Mouse (Mus musculus): ENCODE results near the gene Pik3c2b.
"Not testable (repeated sequence)": the region's sequence is repeated elsewhere in the genome, so short reads cannot be mapped to it uniquely, and the experiment has no call there.

The Pik3c2b gene

DNA sequence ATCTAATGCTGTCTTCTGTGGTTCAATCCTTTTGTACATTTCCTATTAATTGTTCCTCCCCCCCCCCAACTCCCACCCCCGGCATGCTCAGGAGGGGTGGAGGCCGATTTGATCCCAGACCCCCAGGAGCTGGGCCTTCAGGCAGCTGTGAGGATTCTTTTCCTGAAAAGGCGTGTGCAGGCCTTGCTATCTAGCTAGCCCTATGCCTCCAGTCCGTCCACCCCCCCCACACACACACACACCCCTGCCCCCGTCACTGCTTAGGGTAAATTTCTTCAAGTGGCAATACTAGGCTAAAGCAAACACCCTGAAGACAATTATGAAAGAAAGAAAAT, 12.5 kb upstream of the Pik3c2b start:
- DNase-seq (ENCODE audit: low read depth, low spot score) = no peak

DNA sequence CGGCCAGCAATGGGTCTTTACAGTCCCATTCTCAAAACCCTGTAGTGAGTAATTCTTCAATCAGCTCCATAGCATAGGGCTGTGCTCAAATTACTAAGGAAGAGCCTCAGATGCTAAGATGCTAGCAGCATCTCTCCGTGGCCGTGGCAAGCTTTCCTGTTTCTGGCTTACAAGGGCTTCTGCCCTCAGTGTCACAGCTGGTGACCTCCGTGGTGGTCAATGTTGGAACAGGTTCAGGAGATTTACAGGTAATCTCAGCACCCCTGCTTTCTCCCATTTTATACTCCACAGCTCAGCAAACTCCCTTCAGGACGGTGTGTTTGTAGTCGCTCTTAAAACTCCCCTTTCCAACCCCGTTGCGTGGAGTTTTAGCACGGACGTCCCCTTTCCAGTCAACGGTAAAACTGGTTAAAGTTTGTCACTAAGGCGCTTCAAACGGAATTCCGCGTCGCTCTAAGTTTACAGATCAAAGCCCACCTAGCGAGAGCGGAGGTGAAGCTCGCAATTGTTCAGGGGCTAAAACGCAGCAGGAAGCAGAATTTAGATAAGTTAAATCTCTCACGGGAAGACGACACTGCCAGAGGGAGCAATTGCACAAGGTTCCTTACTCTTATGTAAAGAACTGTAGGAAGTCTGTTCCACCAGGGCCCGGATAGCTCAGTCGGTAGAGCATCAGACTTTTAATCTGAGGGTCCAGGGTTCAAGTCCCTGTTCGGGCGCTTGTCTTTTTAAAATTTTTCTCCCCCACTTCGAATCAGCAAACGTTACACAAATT, 12.0 kb upstream of the Pik3c2b start:
- peak; percentile 97 for DNase-seq (ENCODE audit: low read depth, low spot score)

DNA sequence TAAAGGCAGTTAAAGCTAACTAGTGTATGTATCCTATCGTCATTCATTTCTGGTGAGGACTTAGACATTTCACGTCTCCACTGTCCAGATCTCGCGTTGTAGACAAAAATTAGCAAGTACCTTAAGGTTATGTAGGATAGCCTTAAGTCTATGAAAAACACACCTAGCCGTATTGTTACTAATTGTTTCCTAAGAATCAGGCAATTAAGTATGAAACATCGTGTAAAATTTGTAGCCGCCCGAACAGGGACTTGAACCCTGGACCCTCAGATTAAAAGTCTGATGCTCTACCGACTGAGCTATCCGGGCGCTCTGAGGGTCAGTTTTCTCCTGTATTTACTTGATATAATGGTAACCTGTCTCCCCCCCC, 11.4 kb upstream of the Pik3c2b start:
- DNase-seq (ENCODE audit: low read depth, low spot score) = no peak

DNA sequence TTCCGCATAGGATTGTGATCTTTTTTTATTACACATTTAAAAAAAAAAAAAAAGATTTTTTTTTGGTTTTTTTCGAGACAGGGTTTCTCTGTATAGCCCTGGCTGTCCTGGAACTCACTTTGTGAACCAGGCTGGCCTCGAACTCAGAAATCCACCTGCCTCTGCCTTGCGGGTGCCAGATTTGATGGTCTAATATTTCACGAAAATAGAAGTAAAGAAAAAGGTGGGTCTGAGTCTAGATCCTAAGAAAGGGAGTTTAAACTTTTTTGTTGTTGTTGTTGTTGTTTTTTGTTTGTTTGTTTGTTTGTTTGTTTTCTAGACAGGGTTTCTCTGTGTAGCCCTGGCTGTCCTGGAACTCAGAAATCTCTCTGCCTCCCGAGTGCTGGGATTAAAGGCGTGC, 10.8 kb upstream of the Pik3c2b start:
- not testable (repeated sequence) for DNase-seq (ENCODE audit: low read depth, low spot score)

DNA sequence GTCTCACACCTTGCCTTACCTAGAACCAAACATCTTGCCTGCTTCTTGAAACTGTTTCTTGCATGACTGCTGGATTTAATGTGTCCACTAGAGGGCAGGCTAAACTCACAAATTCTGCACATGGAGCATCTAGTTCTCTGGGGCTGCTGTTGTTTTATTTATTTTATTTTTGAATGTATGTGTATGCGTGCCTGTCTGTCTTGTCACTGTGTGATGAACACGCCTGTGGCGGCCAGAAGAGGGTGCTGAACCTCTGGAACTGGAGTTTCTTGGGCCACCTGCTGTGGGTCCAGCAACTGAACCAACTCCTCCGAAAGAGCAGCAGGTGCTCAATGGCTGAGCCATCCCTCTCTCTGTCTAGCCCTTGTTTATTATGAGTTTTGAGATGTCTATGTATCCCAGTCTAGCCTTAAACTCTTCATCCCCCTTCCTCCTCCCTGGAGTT, 5.9 kb upstream of the Pik3c2b start:
- DNase-seq (ENCODE audit: low read depth, low spot score) = peak; percentile 89

DNA sequence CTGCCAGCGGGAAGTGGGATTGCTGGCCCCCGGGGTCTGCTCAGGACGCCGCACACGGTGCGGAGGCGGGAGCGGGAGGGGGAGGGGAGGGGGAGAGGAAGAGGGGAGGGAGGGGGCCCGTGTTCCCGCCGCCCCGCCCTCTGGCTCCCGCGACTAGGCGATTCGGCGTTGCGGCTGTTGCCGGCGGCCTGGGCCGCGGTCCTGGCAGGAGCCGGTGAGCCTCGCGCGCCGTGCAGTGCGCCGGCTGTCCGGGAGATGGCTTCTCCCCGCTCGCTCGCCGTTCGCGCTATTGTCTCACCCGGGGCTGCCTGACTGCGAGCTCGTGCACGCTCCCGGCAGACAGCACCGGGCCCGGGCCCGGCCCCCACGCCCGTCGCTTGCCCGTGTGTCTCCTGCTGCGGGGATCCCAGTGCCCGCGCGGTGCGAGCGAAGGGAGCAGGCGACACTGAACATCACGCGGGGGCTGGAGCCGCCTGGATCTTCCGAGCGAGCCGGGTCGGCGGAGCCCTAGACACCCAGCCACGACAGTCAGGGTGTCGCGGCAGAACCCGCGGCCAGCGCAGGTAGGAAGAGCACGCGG, 484 bp downstream of the Pik3c2b start:
- no peak for DNase-seq (ENCODE audit: low read depth, low spot score)

DNA sequence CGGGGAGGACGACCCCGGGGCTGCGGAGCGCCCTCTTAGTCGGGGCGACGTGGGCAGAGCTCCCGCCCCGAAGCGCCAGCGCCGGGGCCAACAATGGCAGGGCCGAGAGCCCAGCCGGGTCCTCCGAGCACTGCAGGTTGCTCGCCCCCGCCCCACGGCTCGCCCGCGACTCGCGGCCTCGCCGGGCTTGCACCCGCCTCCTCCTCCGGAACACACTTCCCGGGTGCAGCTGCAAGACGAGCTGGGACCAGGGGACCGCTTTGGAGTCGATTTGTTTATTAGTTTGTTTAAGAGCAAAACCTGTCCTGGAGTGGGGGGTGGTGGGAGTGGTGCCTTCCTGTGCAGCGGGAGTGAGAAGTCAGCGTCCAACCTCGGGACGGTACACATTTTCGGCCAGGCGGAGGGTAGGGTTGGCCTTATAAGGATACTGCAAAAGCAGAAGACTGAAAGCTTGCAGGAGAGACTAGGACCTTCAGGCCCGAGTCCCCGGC, 1.0 kb downstream of the Pik3c2b start:
- no peak for DNase-seq (ENCODE audit: low read depth, low spot score)

DNA sequence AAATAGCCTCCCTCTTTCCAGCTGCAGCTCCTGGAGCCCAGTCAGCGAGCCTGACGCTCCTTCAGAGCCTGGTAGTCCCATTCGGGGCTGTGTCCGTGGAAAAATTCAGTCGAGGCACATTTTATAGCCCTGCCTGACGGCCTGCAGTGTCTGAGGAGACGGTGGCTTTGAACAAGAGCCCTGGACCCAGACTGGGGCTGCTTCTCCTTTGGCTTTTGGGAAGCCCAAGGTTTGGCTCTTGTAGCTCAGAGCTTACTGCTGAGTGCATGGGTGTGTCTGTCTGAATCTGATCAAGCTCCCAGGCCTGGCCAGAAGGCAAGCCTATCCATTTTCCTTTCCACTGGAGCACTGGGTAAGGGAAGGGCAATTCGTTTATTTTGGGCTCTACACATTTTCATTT, 2.1 kb downstream of the Pik3c2b start:
- DNase-seq (ENCODE audit: low read depth, low spot score) = no peak

DNA sequence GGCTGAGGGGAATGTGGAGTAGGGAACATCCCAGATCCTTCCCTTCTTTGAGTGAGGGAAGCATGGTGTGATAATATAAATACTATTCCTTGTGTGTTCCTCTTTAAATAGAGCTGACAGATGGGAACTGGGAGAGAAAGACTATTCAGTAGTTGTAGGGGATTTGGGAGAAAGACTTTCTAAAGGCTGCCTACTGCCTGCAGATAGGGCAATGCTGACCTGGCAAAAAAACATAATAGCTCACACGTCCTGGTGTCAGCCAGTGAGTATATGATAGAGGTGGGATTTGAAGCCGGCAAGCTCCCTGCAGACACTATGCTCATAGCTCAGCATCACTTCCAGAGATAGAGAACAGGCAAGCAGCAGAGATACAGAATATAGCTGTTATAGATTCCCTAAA, 3.2 kb downstream of the Pik3c2b start:
- DNase-seq (ENCODE audit: low read depth, low spot score) = no peak

DNA sequence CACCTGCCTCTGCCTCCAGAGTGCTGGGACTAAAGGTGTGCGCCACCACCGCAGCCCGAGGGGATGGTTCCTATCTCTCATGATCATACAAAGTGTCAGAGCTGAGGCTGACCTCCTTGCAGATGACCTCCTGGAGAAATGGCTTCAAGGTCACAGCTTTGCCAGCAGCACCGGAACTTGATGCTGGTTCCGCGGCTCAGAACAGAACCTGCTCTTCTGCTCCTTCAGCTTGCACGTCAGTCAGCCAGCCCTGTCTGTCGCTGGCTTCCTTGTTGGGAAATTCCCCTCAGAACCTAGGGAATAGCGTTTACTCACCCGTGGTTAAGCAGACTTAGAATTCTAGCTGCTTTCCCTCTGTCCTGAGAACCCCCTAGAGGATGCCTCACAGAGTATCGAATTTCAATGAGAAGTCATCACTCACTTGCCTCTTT, 4.5 kb downstream of the Pik3c2b start:
- DNase-seq (ENCODE audit: low read depth, low spot score) = peak; percentile 75

DNA sequence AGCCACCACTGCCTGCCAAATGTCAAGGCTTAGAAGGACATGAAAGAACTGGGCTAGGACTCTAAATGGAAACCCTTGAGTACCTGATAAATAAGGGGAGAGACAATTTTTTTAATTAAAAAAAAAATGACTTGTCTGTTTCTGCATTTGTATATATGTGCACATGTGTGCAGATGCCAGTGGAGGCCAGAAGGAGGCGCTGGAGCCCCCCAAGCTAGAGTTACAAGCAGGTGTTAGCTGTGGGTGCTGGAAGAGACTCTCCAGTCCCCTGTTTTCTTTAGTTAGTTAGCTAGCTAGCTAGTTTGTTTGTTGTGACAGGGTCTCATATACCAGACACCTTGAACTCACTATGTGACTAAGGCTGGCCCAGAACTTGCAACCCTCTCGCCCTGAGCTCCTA, 6.4 kb downstream of the Pik3c2b start:
- no peak for DNase-seq (ENCODE audit: low read depth, low spot score)

DNA sequence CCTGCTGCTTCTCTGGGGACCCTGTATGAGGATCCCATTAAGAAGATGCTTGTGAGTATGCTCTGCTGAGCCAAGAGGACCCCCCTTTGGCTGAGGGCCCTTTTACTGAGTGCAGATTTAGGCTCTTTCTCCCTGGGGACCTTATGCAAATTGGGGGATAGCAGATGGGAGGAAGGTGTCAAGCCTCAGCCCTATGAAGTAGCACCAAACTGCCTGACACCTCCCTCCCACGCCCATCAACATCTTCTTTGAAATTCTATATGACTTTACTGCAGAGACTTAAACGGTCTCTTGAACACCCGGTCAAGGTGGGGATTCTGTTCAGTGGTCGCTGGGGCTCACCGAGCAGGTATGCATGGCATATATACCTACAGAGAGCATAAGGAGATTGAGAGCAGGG, 7.6 kb downstream of the Pik3c2b start:
- no peak for DNase-seq (ENCODE audit: low read depth, low spot score)

DNA sequence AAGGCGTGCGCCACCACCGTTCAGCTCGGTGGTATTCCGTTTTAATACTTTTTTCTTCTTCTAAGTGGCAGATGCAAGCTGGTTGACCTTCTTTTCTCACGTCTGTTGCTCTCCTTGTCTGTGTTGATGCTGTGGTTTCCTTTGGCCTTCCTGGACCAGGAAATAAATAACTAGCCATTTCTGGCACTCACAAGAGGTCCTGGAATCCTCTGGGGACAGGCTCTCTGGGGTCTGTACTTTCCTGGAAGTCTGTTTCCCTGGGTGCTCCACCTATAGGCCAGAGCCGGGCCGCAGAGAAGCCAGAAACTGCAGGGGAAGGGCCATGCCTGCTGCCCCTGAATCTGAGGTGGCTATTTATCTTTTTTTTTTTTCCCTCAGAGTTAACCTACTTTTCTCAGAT, 8.9 kb downstream of the Pik3c2b start:
- DNase-seq (ENCODE audit: low read depth, low spot score) = no peak

DNA sequence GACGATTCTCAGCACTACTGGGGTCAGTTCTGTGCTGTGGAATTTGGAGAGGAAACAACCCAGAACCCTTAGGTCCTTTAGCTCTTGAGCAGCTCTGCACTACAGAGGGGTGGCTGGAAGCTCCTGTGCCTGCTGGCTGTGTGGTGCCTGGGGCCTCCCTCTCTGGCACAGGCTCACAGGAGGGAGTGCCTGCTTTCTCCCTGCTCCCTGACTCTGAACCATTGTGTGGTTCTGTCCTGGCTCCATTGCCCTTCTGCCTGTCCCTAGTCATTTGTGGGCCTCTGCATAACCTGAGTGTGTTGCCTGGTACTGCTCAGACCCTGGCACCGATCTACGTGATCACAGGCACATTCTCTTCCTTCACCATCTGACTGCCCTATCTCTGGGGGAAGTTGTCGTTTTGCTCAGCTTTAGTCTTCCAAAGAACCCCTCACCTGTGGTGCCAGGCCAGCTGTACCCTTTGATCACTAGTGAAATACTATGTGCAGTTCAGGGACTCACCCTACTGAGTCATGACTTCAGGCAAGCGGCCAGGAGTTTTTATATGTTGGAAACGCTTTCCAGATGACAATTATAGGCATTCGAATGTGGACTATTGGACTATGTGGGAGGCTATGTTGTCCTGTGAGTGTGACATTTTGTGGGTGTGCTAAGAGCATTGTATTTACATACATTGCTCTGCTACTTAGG, 12.0 kb downstream of the Pik3c2b start:
- peak; percentile 80 for DNase-seq (ENCODE audit: low read depth, low spot score)

DNA sequence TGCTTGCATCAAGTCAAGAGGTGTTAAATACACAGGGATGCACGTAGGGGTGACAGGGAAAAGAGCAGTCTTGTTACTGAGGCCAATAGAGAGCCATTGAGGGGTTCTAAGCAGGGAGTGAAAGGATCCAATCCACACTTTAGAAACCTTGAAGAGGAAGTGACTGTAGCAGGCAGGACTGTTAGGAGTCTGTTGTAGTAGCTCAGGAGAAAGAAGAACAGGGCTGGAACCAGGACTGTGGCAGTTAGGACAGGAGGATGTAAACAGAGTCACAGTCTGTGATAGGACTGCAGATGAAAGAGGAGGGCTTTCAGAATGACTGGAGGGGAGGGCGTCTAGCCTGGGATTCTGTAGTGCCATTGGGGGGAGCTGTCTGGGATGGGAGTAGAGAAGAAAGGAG, 14.1 kb downstream of the Pik3c2b start:
- no peak for DNase-seq (ENCODE audit: low read depth, low spot score)

DNA sequence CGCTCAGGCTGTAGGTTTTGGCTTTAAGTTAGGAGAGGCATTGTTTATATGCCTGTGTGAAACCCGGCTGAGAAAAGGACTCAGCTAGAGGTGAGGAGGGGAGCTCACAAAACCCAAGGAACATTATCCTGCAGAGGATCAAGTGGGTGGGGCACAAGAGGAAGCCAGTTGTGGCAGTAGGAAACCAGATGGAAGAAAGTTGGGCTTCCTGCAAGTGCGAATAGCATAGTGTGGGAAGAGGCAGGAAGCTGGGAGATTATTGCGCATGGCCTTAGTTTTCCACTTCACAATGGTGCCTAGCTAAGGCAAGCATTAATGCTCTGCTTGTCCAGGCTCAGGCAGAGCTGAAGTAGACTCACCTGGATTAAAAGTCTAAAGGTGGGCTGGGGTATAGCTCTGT, 15.2 kb downstream of the Pik3c2b start:
- DNase-seq (ENCODE audit: low read depth, low spot score) = no peak

DNA sequence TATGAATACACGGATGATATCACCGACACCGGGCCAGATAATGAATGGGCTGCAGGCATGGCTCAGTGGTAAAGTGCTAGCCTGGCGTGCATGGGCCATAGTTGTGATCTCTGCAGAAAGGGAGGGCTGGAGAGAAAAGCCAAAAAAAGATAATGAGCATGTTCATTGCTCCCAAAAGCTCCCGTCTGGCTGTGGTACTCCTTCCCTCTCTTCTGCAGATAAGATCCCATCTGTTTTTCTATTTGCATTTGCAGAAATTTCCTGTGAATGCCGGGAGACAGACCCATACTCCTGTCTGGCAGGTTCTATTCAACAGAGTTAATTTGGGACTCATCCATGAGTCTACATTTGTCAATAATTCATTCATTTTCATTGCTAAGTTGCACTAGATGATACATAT, 17.7 kb downstream of the Pik3c2b start:
- no peak for DNase-seq (ENCODE audit: low read depth, low spot score)

DNA sequence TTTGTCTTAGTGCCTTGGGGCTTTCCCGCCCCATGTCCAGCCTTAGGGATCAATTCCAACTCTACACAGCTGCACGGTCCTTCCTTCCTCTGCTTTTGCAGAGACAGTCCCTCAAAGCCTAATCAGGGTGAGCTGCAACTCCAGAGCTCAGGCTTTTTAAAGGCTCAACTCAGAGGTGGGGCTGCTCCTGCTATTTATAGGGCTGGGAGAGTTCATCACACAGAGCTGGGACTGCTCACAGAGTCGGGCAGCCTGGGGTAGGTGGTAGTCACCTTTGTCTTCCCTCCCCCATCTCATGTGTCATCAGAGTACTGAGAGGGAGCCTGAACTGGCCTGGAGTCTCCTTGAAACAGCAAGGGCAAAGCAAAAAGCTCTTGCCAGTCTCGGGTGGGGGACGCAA, 22.8 kb downstream of the Pik3c2b start:
- DNase-seq (ENCODE audit: low read depth, low spot score) = no peak

DNA sequence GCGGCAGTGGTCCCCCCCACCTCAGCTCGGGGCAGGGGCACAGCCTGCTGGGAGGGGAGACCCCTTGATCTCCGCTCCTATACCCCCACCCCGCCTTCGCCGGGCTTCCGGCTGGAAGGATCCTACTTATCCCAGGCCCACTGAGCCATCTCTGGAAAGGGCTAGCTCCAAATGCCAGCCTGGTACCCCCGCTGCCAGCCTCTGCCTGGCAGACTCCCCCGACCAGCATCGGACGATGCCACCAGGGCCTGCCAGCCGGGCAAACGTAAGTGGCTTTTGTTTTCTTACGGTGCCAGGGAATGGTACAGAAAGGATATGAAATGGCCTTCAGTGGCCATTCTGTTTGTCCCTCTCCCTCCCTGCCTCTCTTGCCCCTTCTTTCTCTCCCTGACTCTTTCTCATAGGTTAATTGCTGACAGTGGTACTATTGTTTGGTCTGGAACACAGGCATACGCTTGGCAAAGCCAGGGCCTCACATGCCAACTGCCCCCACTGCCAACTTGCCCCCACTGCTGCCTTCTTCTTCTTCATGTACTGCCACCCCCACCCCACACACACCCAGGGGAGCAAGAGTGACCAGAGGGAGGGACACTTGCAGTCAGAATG, 23.3 kb downstream of the Pik3c2b start:
- DNase-seq (ENCODE audit: low read depth, low spot score) = no peak

DNA sequence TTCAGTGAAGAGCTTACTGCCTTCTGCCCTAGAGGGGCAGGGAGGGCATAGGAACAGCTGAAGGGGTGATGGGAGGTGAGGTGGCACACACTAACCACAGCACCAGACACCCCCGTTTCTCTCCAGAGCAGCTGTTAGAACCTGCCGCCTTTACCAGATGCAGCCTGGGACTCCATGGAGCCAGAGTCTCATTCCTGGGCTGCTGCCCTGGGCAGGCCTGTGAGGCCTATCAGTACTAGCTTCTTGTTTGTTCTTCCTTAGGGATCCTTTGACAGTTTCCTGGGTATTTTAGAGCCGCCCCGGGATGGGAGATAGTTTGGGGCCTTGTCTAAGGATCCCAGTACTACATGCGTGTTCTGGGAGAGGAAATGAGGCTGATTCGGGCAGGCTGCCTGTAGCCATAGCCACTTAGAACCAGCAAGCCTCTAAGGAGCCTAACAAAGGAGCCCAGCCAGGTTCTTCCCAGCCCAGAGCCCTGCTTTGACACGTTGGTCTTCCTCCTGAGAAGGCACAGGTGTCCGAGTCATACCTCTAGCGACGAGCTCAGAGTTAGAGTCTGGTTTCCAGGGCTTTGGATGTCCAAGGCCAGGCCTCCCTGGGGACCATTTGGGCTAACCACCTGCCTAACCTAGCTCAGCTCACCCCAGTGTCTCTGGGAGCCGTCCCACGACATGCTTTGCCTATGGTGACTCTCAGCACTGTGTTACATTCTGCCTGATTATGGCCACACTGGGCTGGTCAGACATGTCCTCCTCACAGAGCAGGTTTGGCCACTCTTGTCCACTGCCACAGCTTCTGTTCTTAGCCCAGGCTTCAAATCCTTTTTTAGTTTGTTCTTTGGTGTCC, 24.0 kb downstream of the Pik3c2b start:
- no peak for DNase-seq (ENCODE audit: low read depth, low spot score)

DNA sequence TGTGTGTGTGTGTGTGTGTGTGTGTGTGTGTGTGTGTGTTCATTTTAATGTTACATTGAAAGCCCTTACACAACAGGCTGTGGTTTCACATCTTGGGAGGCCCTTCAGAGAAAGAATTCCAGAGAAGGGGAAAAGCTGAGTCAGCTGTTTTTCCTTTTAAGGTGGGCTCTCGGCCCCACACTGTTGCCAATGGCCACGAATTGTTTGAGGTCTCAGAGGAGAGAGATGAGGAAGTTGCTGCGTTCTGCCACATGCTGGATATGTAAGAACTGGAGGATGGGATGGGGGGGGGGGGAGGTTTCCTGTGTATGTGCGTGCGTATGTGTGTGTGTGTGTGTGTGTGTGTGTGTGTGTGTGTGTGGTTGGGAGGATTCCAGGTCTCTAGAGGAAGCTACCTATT, 24.7 kb downstream of the Pik3c2b start:
- no peak for DNase-seq (ENCODE audit: low read depth, low spot score)

All from 3T3-L1 (cell line).